Mouse (Mus musculus): ENCODE results near the gene Rab5if.

Gene Rab5if

GRCm38 (mm10) chr2:156923057-156923456, 60.1 kb downstream of the Rab5if start:
- no peak for DNase-seq (ENCODE audit: low read depth, low spot score)

All from R1 (cell line).